ENCODE assay signal across 18 mouse cellular contexts in the genomic region with DNA sequence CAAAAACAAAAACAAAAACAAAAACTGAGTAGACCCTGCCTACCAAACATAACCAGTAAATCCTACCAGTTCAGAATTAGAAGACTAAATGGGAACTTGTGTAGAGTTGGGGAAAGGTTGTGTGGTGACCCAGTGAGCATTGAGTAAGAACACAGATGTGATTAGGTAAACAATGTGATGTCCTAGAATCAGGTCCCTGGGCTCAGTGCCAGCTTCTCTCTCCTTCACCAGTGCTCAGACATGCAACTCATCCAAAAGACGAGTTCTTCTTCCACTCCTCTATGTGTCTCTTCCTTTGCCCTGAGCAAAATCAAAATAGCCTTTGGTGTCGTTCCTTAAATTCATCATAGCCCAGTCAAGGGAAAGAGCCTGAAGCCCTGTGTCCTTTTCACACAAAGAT. TPM values are rescaled to one million over a fixed set of nuclear protein-coding genes. Genes with fewer than 3 reads are reported as not detected.
A peak's percentile ranks its signal among the peaks of the same experiment; 100 is the strongest.
DNase-seq lines count a peak whose midpoint lies in the region; ATAC-seq and TF ChIP-seq lines count a peak whose summit lies in the region.
"Had no signal": no experiment of that assay in that cellular context is flagged by ENCODE, and none has a peak within 500 bp of the region (broad histone marks: within the 10 kb centered on the region; RNA-seq: fewer than 3 reads in every experiment).

No protein-coding gene starts in this region.

- H3K79me2 ChIP-seq in myocyte (ENCODE audit: control insufficient read depth, insufficient read depth) = peaks cover 12% of the 10 kb centered on the region

- 68% methylated on average over 2 of the region's 2 CpGs for WGBS in heart, embryonic 12.5 days

- H3K27ac ChIP-seq in heart, embryonic 12.5 days (ENCODE audit: poor library complexity, severe bottlenecking) = peak overlapping the region; percentile 36; the same call in 1 of the 2 replicates
- H3K27ac ChIP-seq in layer of hippocampus, adult 2 months = peak overlapping the region; percentile 81
- H3K27ac ChIP-seq: embryonic facial prominence, embryonic 12.5 days; hindbrain, embryonic 14.5 days; limb, embryonic 10.5 days; lung, embryonic 15.5 days; midbrain, embryonic 10.5 days had no signal

- no peak overlapping the region for H3ac ChIP-seq in myocyte (ENCODE audit: control insufficient read depth, insufficient read length)

- TF ChIP-seq POLR2A in myocyte (IDR thresholded peaks at IDR 0.05; ENCODE audit: insufficient read length, low read depth) = no peak

- no peak overlapping the region for H3K9ac ChIP-seq in heart, embryonic 12.5 days
- H3K9ac ChIP-seq: embryonic facial prominence, embryonic 12.5 days; hindbrain, embryonic 14.5 days; lung, embryonic 15.5 days had no signal

- no peak for TF ChIP-seq CTCF in layer of hippocampus, adult 2 months (conservative IDR thresholded peaks at IDR 0.05)

- no peak overlapping the region for H3K4me3 ChIP-seq in heart, embryonic 12.5 days
- no peak overlapping the region for H3K4me3 ChIP-seq in layer of hippocampus, adult 2 months
- H3K4me3 ChIP-seq in myocyte = no peak overlapping the region
- H3K4me3 ChIP-seq: embryonic facial prominence, embryonic 12.5 days; limb, embryonic 10.5 days; lung, embryonic 15.5 days; midbrain, embryonic 10.5 days had no signal

- no peak overlapping the region for H3K4me2 ChIP-seq in heart, embryonic 12.5 days
- H3K4me2 ChIP-seq in myocyte (ENCODE audit: low read depth) = no peak overlapping the region
- H3K4me2 ChIP-seq: embryonic facial prominence, embryonic 12.5 days; hindbrain, embryonic 14.5 days; lung, embryonic 15.5 days had no signal

- intact Hi-C loops in heart, postnatal 25 days (cut with DNase I) = no loop called here

- H3K9me3 ChIP-seq in heart, embryonic 12.5 days (replicated peaks) = no peaks in the 10 kb centered on the region
- H3K9me3 ChIP-seq: embryonic facial prominence, embryonic 12.5 days; limb, embryonic 10.5 days; lung, embryonic 15.5 days; midbrain, embryonic 10.5 days had no signal

- peaks cover 31% of the 10 kb centered on the region for H3K4me1 ChIP-seq in heart, embryonic 12.5 days (replicated peaks)

- ATAC-seq in heart, embryonic 12.5 days (ENCODE audit: insufficient number of reproducible peaks, low FRiP score) = no peak

- DNase-seq in heart, postnatal 25 days (ENCODE audit: low spot score) = no peak
- DNase-seq in layer of hippocampus, adult 2 months (ENCODE audit: low spot score in 2 of 2) = no peak
- no peak for DNase-seq in layer of hippocampus, adult 9-11 months
- DNase-seq in right cerebral cortex, postnatal 4 days = peak; percentile 52
- DNase-seq in right cerebral cortex, adult 18-20 months = no peak
- DNase-seq in urinary bladder, postnatal 4 days (ENCODE audit: low spot score in 2 of 2) = no peak
- DNase-seq: spleen, adult 18-20 months; thymus, postnatal 25 days had no signal

- peaks cover 36% of the 10 kb centered on the region for H3K36me3 ChIP-seq in heart, embryonic 12.5 days
- peaks cover 34% of the 10 kb centered on the region for H3K36me3 ChIP-seq in myocyte (ENCODE audit: control insufficient read depth, insufficient read depth)

- H3K27me3 ChIP-seq in heart, embryonic 12.5 days (replicated peaks) = no peaks in the 10 kb centered on the region
- no peaks in the 10 kb centered on the region for H3K27me3 ChIP-seq in myocyte (ENCODE audit: control insufficient read depth, insufficient read depth, insufficient read length)
- H3K27me3 ChIP-seq: embryonic facial prominence, embryonic 12.5 days; lung, embryonic 15.5 days had no signal

TF ChIP-seq in myocyte, 11 proteins besides CTCF, POLR2A, EP300 and RAD21:
- TF ChIP-seq POLR2AphosphoS2 (IDR thresholded peaks at IDR 0.05; ENCODE audit: insufficient read length, low read depth) (peak; percentile 35), MYOG (IDR thresholded peaks at IDR 0.05; ENCODE audit: control insufficient read depth in 1 of 3, insufficient read depth in 1 of 3, insufficient read length in 2 of 3, low read depth in 2 of 3) (no peak)
TF ChIP-seq in myocyte: peak in this region for 1.

RNA-seq across cellular contexts. Expression of a gene that starts 1.9 kb away (rescaled TPM):
- polyA plus RNA-seq in heart, embryonic 12.5 days (2016; fragmentation: Nextera tagmentation; extraction: Ambion mirVana) = not detected in 2 replicates
- total RNA-seq in heart, postnatal 25 days (2021) = not detected
- not detected for total RNA-seq in layer of hippocampus, adult 2 months (2021)
- not detected for polyA plus RNA-seq in myocyte (2012; fragmentation: generic; extraction: Trizol)
- total RNA-seq: granulocyte monocyte progenitor cell, adult 5-6 weeks; layer of hippocampus, postnatal 25 days had no signal
- polyA plus RNA-seq: hindbrain, embryonic 14.5 days; kidney, embryonic 14.5 days; limb, embryonic 10.5 days; lung, embryonic 15.5 days; midbrain, embryonic 10.5 days had no signal

RNA-seq across cellular contexts. Expression of a gene that starts 5.8 kb away (rescaled TPM):
- polyA plus RNA-seq in heart, embryonic 12.5 days (2016; fragmentation: Nextera tagmentation; extraction: Ambion mirVana) = 1,089 and 1,102 TPM in 2 replicates
- 1,000 to 10,000 TPM; 2,761 to 2,992 TPM for total RNA-seq in heart, postnatal 25 days (2021)
- 100 to 1,000 TPM; 383 to 419 TPM for total RNA-seq in layer of hippocampus, adult 2 months (2021)
- polyA plus RNA-seq in myocyte (2012; fragmentation: generic; extraction: Trizol) = 1,153 TPM

RNA-seq across cellular contexts. Expression of a gene that starts 6.0 kb away (rescaled TPM):
- 0.56 and 1.3 TPM in 2 replicates for polyA plus RNA-seq in heart, embryonic 12.5 days (2016; fragmentation: Nextera tagmentation; extraction: Ambion mirVana)
- total RNA-seq in heart, postnatal 25 days (2021) = under 1 TPM; 0.22 to 0.68 TPM
- 1 to 10 TPM in 1 of 2 experiments, under 1 TPM in 1; 0.67 to 2.0 TPM for total RNA-seq in layer of hippocampus, adult 2 months (2021)
- polyA plus RNA-seq in myocyte (2012; fragmentation: generic; extraction: Trizol) = 3.7 TPM

RNA-seq across cellular contexts. Expression of a gene that starts 32.1 kb away (rescaled TPM):
- 0.11 and 0.15 TPM in 2 replicates for polyA plus RNA-seq in heart, embryonic 12.5 days (2016; fragmentation: Nextera tagmentation; extraction: Ambion mirVana)
- not detected for total RNA-seq in heart, postnatal 25 days (2021)
- total RNA-seq in layer of hippocampus, adult 2 months (2021) = under 1 TPM; 0.20 to 0.26 TPM
- polyA plus RNA-seq in myocyte (2012; fragmentation: generic; extraction: Trizol) = 0.02 TPM
- total RNA-seq: granulocyte monocyte progenitor cell, adult 5-6 weeks had no signal
- polyA plus RNA-seq: kidney, embryonic 14.5 days; lung, embryonic 15.5 days; midbrain, embryonic 10.5 days had no signal

RNA-seq across cellular contexts. Expression of a gene that starts 32.2 kb away (rescaled TPM):
- 5.3 and 5.8 TPM in 2 replicates for polyA plus RNA-seq in heart, embryonic 12.5 days (2016; fragmentation: Nextera tagmentation; extraction: Ambion mirVana)
- total RNA-seq in heart, postnatal 25 days (2021) = under 1 TPM; 0.49 to 0.59 TPM
- total RNA-seq in layer of hippocampus, adult 2 months (2021) = 1 to 10 TPM; 4.8 to 5.1 TPM
- polyA plus RNA-seq in myocyte (2012; fragmentation: generic; extraction: Trizol) = 0.88 TPM
- total RNA-seq: granulocyte monocyte progenitor cell, adult 5-6 weeks had no signal

Comparison
In these comparisons a context has a peak if more than half of its experiments do, and no peak if none do; other contexts are left out.
1. RNA of a gene that starts 5.8 kb away (total RNA-seq): 2,761 to 2,992 TPM in heart, postnatal 25 days; 383 to 419 TPM in layer of hippocampus, adult 2 months; every median in the first group is over 4 times any median in the second.